ENCODE assay signal across 8 mouse cellular contexts in the genomic region with DNA sequence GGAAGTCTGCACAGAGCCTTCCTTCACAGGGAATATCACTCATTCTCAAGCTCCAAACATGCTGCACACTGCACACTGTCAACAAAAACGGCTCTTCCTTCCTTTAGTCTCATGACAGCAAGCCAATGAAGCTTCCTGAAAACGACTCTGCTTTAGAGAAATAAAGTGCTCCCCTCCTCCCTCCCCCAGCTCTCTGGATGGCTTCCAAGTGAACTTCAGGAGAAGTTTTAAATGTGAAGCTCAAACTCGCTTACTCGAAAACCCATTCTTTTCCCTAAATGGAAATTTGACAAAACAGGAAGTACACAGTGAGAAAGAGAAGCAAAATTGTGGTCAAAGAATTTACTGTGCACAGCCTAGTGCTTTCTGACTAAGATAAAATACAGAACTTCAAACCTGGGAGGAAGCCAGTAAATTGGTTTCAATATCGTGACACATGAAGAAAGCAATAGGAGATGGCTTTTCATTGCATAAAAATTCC. TPM values are rescaled to one million over a fixed set of nuclear protein-coding genes. Genes with fewer than 3 reads are reported as not detected.
DNase-seq lines count a peak whose midpoint lies in the region; ATAC-seq and TF ChIP-seq lines count a peak whose summit lies in the region.

No protein-coding gene starts in this region.

- peaks cover 10% of the 10 kb centered on the region for H3K4me1 ChIP-seq in liver, embryonic 13.5 days (replicated peaks)
- no peaks in the 10 kb centered on the region for H3K4me1 ChIP-seq in forebrain, embryonic 11.5 days (replicated peaks; ENCODE audit: control insufficient read depth, insufficient read depth, low read length)

- no peak for TF ChIP-seq CTCF in layer of hippocampus, adult 2 months (conservative IDR thresholded peaks at IDR 0.05)

- H3K36me3 ChIP-seq in liver, embryonic 13.5 days: peaks cover 57% of the 10 kb centered on the region
- peaks cover 6% of the 10 kb centered on the region for H3K36me3 ChIP-seq in splenic B cell, adult 2 months (ENCODE audit: control insufficient read depth, insufficient read depth, low read length, poor library complexity, severe bottlenecking)
- peaks cover 3% of the 10 kb centered on the region; the same call in 1 of the 2 replicates for H3K36me3 ChIP-seq in forebrain, embryonic 11.5 days (ENCODE audit: control insufficient read depth, insufficient read depth, low read length)

- H3K9me3 ChIP-seq in liver, embryonic 13.5 days (replicated peaks): no peaks in the 10 kb centered on the region
- H3K9me3 ChIP-seq in forebrain, embryonic 11.5 days (ENCODE audit: control insufficient read depth, low read length): no peaks in the 10 kb centered on the region

- H3K9ac ChIP-seq in liver, embryonic 13.5 days: no peak overlapping the region
- H3K9ac ChIP-seq in forebrain, embryonic 11.5 days (ENCODE audit: low read length): no peak overlapping the region

- intact Hi-C loops in heart, postnatal 36 days (cut with DNase I): no loop called here

- no peaks in the 10 kb centered on the region for H3K27me3 ChIP-seq in liver, embryonic 13.5 days
- no peaks in the 10 kb centered on the region for H3K27me3 ChIP-seq in splenic B cell, adult 2 months (ENCODE audit: control insufficient read depth, insufficient read depth, low read length, poor library complexity, severe bottlenecking)
- H3K27me3 ChIP-seq in forebrain, embryonic 11.5 days (ENCODE audit: control insufficient read depth, insufficient read depth, low read length): no peaks in the 10 kb centered on the region

- no peak for DNase-seq in layer of hippocampus, adult 2 months (ENCODE audit: low spot score in 2 of 2)
- DNase-seq in layer of hippocampus, adult 9-11 months: no peak
- DNase-seq in adipocyte (ENCODE audit: low spot score): peak; percentile 85
- peak; percentile 44 to 52 for DNase-seq in heart, postnatal 36 days
- DNase-seq in liver, embryonic 13.5 days: no peak
- DNase-seq in splenic B cell, adult 2 months (ENCODE audit: low read depth, low spot score): peak; percentile 68
- no peak for DNase-seq in forebrain, embryonic 11.5 days (ENCODE audit: low spot score)
- no peak for DNase-seq in layer of hippocampus, adult 9-10 months (ENCODE audit: low spot score)

- H3K4me3 ChIP-seq in layer of hippocampus, adult 2 months: no peak overlapping the region; the same call in 1 of the 2 replicates
- no peak overlapping the region for H3K4me3 ChIP-seq in liver, embryonic 13.5 days (replicated peaks)
- no peak overlapping the region for H3K4me3 ChIP-seq in forebrain, embryonic 11.5 days (ENCODE audit: low read depth, low read length)

- peak overlapping the region; percentile 78 for H3K27ac ChIP-seq in layer of hippocampus, adult 2 months
- H3K27ac ChIP-seq in liver, embryonic 13.5 days: peak overlapping the region; percentile 70
- no peak overlapping the region for H3K27ac ChIP-seq in forebrain, embryonic 11.5 days (ENCODE audit: low read depth, low read length)

- H3K4me2 ChIP-seq in liver, embryonic 13.5 days: peak overlapping the region; percentile 18; the same call in 1 of the 2 replicates
- H3K4me2 ChIP-seq in forebrain, embryonic 11.5 days (ENCODE audit: low read depth, low read length, severe bottlenecking): no peak overlapping the region

- peak; percentile 47 for ATAC-seq in liver, embryonic 13.5 days (ENCODE audit: low read depth)
- no peak for ATAC-seq in forebrain, embryonic 11.5 days (replicated peaks; ENCODE audit: low FRiP score)

- 20% methylated on average over 5 of the region's 5 CpGs for whole genome bisulfite sequencing in liver, embryonic 13.5 days (ENCODE audit: insufficient replicate concordance)
- 82% methylated on average over 5 of the region's 5 CpGs for WGBS in forebrain, embryonic 11.5 days

RNA-seq across cellular contexts. Expression of gene Arid4a, which starts 16.3 kb away (rescaled TPM):
- total RNA-seq in layer of hippocampus, adult 2 months (2021): 10 to 100 TPM; 37.3 to 40.2 TPM
- 10 to 100 TPM; 14.3 to 17.0 TPM for total RNA-seq in heart, postnatal 36 days (2021)
- polyA plus RNA-seq in liver, embryonic 13.5 days (2015; fragmentation: Nextera tagmentation; extraction: Ambion mirVana): 24.1 and 27.4 TPM in 2 replicates
- 35.7 and 38.1 TPM in 2 replicates for polyA plus RNA-seq in forebrain, embryonic 11.5 days (2014; fragmentation: Nextera tagmentation; extraction: Ambion mirVana)

RNA-seq across cellular contexts. Expression of gene Psma3, which starts 25.0 kb away (rescaled TPM):
- total RNA-seq in layer of hippocampus, adult 2 months (2021): 100 to 1,000 TPM; 193 to 200 TPM
- 100 to 1,000 TPM; 193 to 201 TPM for total RNA-seq in heart, postnatal 36 days (2021)
- 470 and 495 TPM in 2 replicates for polyA plus RNA-seq in liver, embryonic 13.5 days (2015; fragmentation: Nextera tagmentation; extraction: Ambion mirVana)
- 502 and 601 TPM in 2 replicates for polyA plus RNA-seq in forebrain, embryonic 11.5 days (2014; fragmentation: Nextera tagmentation; extraction: Ambion mirVana)

Comparison
In these comparisons a context has a peak if more than half of its experiments do, and no peak if none do; other contexts are left out.
1. DNase-seq: peak in adipocyte (single experiment), heart, postnatal 36 days (2 of 2) and splenic B cell, adult 2 months (single experiment); none in layer of hippocampus, adult 2 months (0 of 2), layer of hippocampus, adult 9-11 months (single experiment), liver, embryonic 13.5 days (single experiment), forebrain, embryonic 11.5 days (single experiment) and layer of hippocampus, adult 9-10 months (single experiment).